Mouse (Mus musculus): ENCODE results near the gene Cdrt4. TPM values are rescaled to one million over a fixed set of nuclear protein-coding genes. Genes with fewer than 3 reads are reported as not detected.

Cdrt4 gene
- total RNA-seq, 4 experiments from 2014 or later, result not detected

GRCm38 (mm10) chr11:63035420-63036211, 84.6 kb downstream of the Cdrt4 start:
- DNase-seq (ENCODE audit: low spot score), result no peak

- no peak for DNase-seq (ENCODE audit: low spot score)
Measured at GRCm38 (mm10) chr11:63040002-63040661, 89.1 kb downstream of the Cdrt4 start.

Other genes with a start within 250 kb of the Cdrt4 start
- gene Zfp287, start 219.3 kb upstream of the Cdrt4 start, total RNA-seq (2022), result 1 to 10 TPM; 2.4 to 3.3 (median 2.9) TPM
- not detected for gene Gm10428, start 198.1 kb upstream of the Cdrt4 start, total RNA-seq (2022)
- gene Zfp286, start 161.7 kb upstream of the Cdrt4 start, total RNA-seq (2022), result 1 to 10 TPM in 1 of 4 experiments, under 1 TPM in 3; 0.41 to 1.8 (median 0.72) TPM
- 10 to 100 TPM in 1 of 4 experiments, 1 to 10 TPM in 3; 6.5 to 10.9 (median 9.0) TPM for gene Trim16, start 131.0 kb upstream of the Cdrt4 start, total RNA-seq (2022)
- gene Fbxw10, start 104.1 kb upstream of the Cdrt4 start, total RNA-seq (2022), result under 1 TPM; 0.09 to 0.44 (median 0.30) TPM
- 10 to 100 TPM; 18.5 to 24.8 (median 21.2) TPM for gene Tvp23b, start 71.7 kb upstream of the Cdrt4 start, total RNA-seq (2022)
- gene Tekt3, start 110.5 kb downstream of the Cdrt4 start, total RNA-seq (2022), result not detected
- gene Pmp22, start 177.8 kb downstream of the Cdrt4 start, total RNA-seq (2022), result 10 to 100 TPM; 31.6 to 43.0 (median 38.9) TPM